Mouse (Mus musculus) forebrain, postnatal 0 days (tissue): ENCODE data around the gene Olfr1013. TPM values are rescaled to one million over a fixed set of nuclear protein-coding genes. Genes with fewer than 3 reads are reported as not detected.

Source experiments
- ATAC-seq: fragments of 200-750 bp; cut with Nextera tagmentation; 2 replicates; pipeline ENCODE4 v1.8.0; 2017; ENCODE audit warnings: mild to moderate bottlenecking, moderate library complexity
- DNase-seq: peaks from one replicate; pipeline ENCODE4 v3.0.0-alpha.2; 2015
- H3K27ac ChIP-seq: fragments of 300-500 bp; sonication (generic); 2 replicates; pipeline ENCODE4 v1.5.1; 2014; ENCODE audit warnings: low read depth, mild to moderate bottlenecking, antibody characterized with exemption, low read length, moderate library complexity, mixed read lengths
- H3K27me3 ChIP-seq: fragments of 300-500 bp; sonication (generic); 2 replicates; pipeline ENCODE4 v1.6.1; 2014; ENCODE audit warnings: mild to moderate bottlenecking, low read length, mixed read lengths; ENCODE audit not compliant: insufficient read depth
- H3K36me3 ChIP-seq: fragments of 300-500 bp; sonication (generic); 2 replicates; pipeline ENCODE4 v1.6.1; 2014; ENCODE audit warnings: mild to moderate bottlenecking, moderate library complexity; ENCODE audit not compliant: insufficient read depth
- H3K4me1 ChIP-seq: fragments of 300-500 bp; sonication (generic); 2 replicates; pipeline ENCODE4 v1.6.1; 2014; ENCODE audit warnings: antibody characterized with exemption; ENCODE audit not compliant: insufficient read depth
- H3K4me2 ChIP-seq: fragments of 300-500 bp; sonication (generic); 2 replicates; pipeline ENCODE4 v1.6.1; 2014; ENCODE audit warnings: low read depth, mild to moderate bottlenecking, moderate library complexity
- H3K4me3 ChIP-seq: fragments of 300-500 bp; sonication (generic); 2 replicates; pipeline ENCODE4 v1.5.1; 2014; ENCODE audit warnings: low read depth, low read length, mixed read lengths
- H3K9ac ChIP-seq: fragments of 300-500 bp; sonication (generic); 2 replicates; pipeline ENCODE4 v1.6.1; 2014; ENCODE audit warnings: mild to moderate bottlenecking
- H3K9me3 ChIP-seq: fragments of 300-500 bp; sonication (generic); 2 replicates; pipeline ENCODE4 v1.6.1; 2016; ENCODE audit warnings: low read length
- CTCF ChIP-seq: sonication (generic); IDR thresholded peaks from 2 replicates; pipeline ENCODE4 v1.5.1; 2016; ENCODE audit warnings: antibody characterized with exemption, control low read depth, low read depth
- WGBS: fragments of 180-500 bp; shearing (Covaris S2); extraction: QIAGEN DNeasy Blood & Tissue Kit; methylation state at CpG from one replicate; pipeline ENCODE4 v1.1.7; 2014; 5-methylcytosine and 5-hydroxymethylcytosine counted together
- polyA plus RNA-seq: library from polyadenylated mRNA; unstranded; fragments of >200 nt; fragmentation: Nextera tagmentation; extraction: Ambion mirVana; gene quantifications from 2 replicates; pipeline ENCODE4 v1.2.1, GENCODE M21; 2015
- total RNA-seq: library from RNA; depleted of rRNA; stranded (reverse); fragments of >200 nt; gene quantifications from 2 replicates; pipeline ENCODE4 v1.2.3, GENCODE M21; 2014; rRNA removed

Olfr1013 gene
- total RNA-seq (not detected in 2 replicates), polyA plus RNA-seq (not detected in 2 replicates)

DNA sequence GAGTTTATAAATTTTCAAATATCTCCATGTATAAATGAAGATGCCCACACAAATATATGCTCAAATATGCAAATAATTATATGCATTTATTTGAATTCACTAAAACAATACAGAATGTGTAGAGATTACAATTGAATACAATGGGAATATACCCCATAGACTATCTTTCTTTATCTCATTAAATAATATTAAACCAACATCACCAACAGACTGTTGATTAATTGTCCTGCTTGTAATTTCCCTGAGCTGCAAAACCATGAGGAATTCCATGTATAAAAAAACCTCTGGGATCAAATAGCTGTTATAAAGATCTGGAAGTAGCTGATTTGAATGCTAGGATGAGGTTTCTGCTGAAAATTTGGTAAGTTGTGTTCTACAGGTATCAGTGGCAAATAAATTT, at the start of gene Olfr1013:
Gene Olfr1013, plus strand, starts transcription at position 301 of the 400 bp plus-strand sequence.
- Histone ChIP-seq H3K4me3 (no peak within 1 kb of the TSS), H3K27ac (no peak within 1 kb of the TSS), H3K4me1 (no peaks in the 10 kb centered on the region), H3K27me3 (no peaks in the 10 kb centered on the region), H3K9ac (no peak within 1 kb of the TSS), H3K36me3 (no peaks in the 10 kb centered on the region), H3K9me3 (no peaks in the 10 kb centered on the region), H3K4me2 (no peak within 1 kb of the TSS)
- ATAC-seq (no peak), DNase-seq (no peak)
- no peak for TF ChIP-seq CTCF

DNA sequence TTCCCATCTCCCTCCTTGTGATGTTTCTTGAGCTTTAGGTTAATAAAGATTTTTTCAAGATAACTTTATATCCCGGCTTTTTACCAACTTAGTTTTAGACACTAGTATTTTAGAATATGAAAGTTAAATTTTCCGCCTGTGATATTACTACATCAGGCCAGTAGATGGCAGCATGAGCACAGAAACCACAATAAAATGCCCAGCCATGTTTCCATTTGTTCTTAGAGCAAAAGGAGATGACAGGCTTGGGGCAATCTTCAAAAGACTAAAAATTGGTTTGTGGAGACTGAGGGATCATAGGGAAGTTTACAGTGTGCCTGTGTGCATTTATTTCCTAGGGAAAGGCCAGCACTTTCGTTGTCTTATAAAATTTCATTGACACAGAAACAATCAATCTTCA, 41.1 kb upstream of the Olfr1013 start:
- no peak overlapping the region for H3K27ac ChIP-seq
- H3K36me3 ChIP-seq = no peaks in the 10 kb centered on the region
- no peaks in the 10 kb centered on the region for H3K9me3 ChIP-seq
- no peak overlapping the region for H3K9ac ChIP-seq
- H3K4me2 ChIP-seq = no peak overlapping the region
- TF ChIP-seq CTCF = peak; percentile 81
- no peaks in the 10 kb centered on the region for H3K27me3 ChIP-seq
- WGBS = 15% methylated on average over 3 of the region's 3 CpGs
- H3K4me3 ChIP-seq = no peak overlapping the region
- H3K4me1 ChIP-seq = no peaks in the 10 kb centered on the region
- DNase-seq (peak; percentile 79), ATAC-seq (peak; percentile 67; the same call in 1 of the 2 replicates)

DNA sequence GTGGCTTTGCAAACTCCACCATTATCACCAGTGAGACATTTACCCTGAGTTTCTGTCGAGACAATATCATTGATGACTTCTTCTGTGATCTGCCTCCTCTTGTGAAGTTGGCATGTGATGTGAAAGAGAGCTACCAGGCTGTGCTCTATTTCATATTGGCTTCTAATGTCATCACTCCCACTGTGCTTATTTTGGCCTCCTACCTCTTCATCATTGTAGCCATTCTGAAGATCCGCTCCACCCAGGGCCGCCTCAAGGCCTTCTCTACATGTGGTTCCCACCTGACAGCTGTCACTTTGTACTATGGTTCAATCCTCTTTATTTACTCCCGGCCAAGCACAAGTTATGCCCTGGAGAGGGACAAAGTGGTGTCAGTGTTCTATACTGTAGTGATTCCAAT, 13.1 kb upstream of the Olfr1013 start:
- ATAC-seq = no peak
- DNase-seq = no peak
- Histone ChIP-seq H3K4me1 (no peaks in the 10 kb centered on the region), H3K27ac (no peak overlapping the region), H3K9ac (no peak overlapping the region), H3K4me2 (no peak overlapping the region), H3K4me3 (no peak overlapping the region), H3K9me3 (no peaks in the 10 kb centered on the region), H3K36me3 (no peaks in the 10 kb centered on the region), H3K27me3 (no peaks in the 10 kb centered on the region)
- 80% methylated on average over 4 of the region's 4 CpGs for WGBS
- TF ChIP-seq CTCF = no peak

DNA sequence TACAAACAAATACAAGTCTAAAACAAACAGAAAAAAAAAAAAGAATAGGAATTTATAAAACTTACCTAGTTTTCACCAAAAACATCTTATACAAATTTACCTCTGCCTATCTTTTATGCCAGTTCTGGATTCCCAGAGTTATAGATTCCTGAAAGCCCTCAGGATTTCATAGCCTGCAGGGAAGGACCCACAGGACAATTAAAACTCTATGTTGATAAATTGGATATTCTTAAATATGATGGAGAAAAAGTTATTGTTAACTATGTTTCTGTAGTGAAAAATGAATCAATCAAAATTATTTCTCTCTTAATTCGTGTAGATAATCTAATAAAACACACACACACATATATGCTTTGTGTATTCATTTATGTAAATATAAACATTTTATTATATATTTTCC, 4.2 kb upstream of the Olfr1013 start, which contains the start of gene Olfr1012:
Gene Olfr1012, minus strand, starts transcription at position 101 of the 400 bp plus-strand sequence.
- Histone ChIP-seq H3K4me1 (no peaks in the 10 kb centered on the region), H3K4me2 (no peak within 1 kb of the TSS), H3K4me3 (no peak within 1 kb of the TSS), H3K9ac (no peak within 1 kb of the TSS), H3K9me3 (no peaks in the 10 kb centered on the region), H3K36me3 (no peaks in the 10 kb centered on the region), H3K27ac (no peak within 1 kb of the TSS), H3K27me3 (no peaks in the 10 kb centered on the region)
- ATAC-seq = no peak
- no peak for DNase-seq
- 59% methylated on average over 1 of the region's 1 CpGs for WGBS
- no peak for TF ChIP-seq CTCF

DNA sequence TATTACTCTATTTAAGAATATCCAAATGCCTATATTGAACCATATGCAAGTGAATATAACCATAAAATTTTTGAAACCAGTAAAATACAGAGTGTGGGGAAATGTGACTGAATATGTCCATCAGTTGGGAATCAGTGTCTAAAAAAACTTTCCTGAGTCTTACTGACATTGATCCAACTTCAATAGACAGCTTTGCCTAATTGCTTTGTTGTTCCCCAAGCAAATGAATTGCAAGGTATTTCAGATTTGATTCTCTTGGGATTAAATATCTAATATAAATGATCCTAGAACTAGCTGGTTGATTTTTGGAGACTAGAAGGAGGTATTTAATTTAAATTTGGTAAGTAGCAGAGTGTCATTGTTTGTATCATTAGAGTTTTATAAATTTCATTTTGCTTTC, 5.5 kb downstream of the Olfr1013 start, which contains the start of gene Olfr1014:
Gene Olfr1014, plus strand, starts transcription at position 301 of the 400 bp plus-strand sequence.
- no peak for ATAC-seq
- H3K4me1 ChIP-seq = no peaks in the 10 kb centered on the region
- H3K27ac ChIP-seq = no peak within 1 kb of the TSS
- H3K9ac ChIP-seq = no peak within 1 kb of the TSS
- no peak for DNase-seq
- no peaks in the 10 kb centered on the region for H3K36me3 ChIP-seq
- no peak for TF ChIP-seq CTCF
- H3K9me3 ChIP-seq = no peaks in the 10 kb centered on the region
- no peaks in the 10 kb centered on the region for H3K27me3 ChIP-seq
- H3K4me3 ChIP-seq = no peak within 1 kb of the TSS
- no peak within 1 kb of the TSS for H3K4me2 ChIP-seq

DNA sequence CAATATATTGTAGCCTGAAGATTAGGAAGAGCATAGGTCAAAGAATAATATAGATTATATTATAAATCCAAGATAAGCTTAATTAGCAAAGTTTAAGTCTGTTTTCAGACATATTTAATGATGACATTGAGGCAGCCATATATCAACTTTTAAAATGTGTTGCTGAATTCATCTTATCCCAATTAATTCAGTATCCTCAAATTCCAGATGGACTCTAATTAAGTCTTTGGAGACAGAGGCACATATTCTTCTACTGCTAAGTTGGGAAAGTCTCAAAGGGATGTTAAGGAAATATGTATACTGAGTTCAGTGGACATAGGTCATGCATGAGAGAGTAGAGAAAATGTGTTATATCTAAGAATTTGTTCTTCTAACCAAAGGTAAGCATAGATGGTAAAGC, 14.8 kb downstream of the Olfr1013 start, which contains the start of gene Olfr1015:
Gene Olfr1015, plus strand, starts transcription at position 301 of the 400 bp plus-strand sequence.
- Histone ChIP-seq H3K4me3 (no peak within 1 kb of the TSS), H3K4me2 (no peak within 1 kb of the TSS), H3K9ac (no peak within 1 kb of the TSS), H3K27ac (no peak within 1 kb of the TSS), H3K36me3 (no peaks in the 10 kb centered on the region), H3K4me1 (no peaks in the 10 kb centered on the region), H3K27me3 (no peaks in the 10 kb centered on the region), H3K9me3 (no peaks in the 10 kb centered on the region)
- TF ChIP-seq CTCF = no peak
- ATAC-seq (no peak), DNase-seq (no peak)

DNA sequence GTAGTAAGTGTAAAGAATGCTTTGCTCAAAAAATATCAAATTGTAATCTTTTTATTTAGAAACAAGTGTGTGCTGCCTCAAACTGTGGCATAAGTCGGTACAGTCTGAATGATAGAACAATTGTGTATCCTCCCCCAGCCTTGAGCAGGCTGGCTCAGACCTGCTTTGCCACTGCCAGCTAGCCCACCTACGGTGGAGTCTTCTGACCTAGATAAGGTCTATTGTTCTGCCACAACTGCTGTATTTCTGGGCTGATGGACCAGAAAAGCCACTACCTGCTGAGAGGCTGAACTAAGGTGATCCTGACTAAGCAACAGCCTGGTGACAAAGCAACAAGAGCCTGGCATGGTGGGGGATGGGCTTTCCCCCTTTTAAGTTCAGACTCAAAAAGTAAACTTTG, 25.4 kb downstream of the Olfr1013 start:
- Histone ChIP-seq H3K4me1 (no peaks in the 10 kb centered on the region), H3K27ac (no peak overlapping the region), H3K4me2 (no peak overlapping the region), H3K9ac (no peak overlapping the region), H3K36me3 (no peaks in the 10 kb centered on the region), H3K9me3 (no peaks in the 10 kb centered on the region), H3K4me3 (no peak overlapping the region), H3K27me3 (no peaks in the 10 kb centered on the region)
- DNase-seq = no peak
- ATAC-seq = no peak
- TF ChIP-seq CTCF = no peak
- 10% methylated on average over 2 of the region's 2 CpGs for WGBS
